Mouse (Mus musculus) frontal cortex, postnatal 10 days (tissue): ENCODE results near the gene BC028528.
"Not testable (repeated sequence)": the region's sequence is repeated elsewhere in the genome, so short reads cannot be mapped to it uniquely, and the experiment has no call there.

Experiments used
- DNase-seq, 2 experiments: peaks; one replicate each; pipeline ENCODE4 v3.0.0; 2022; ENCODE audit warnings: low spot score in 2 of 2, mixed read lengths in 1 of 2

The BC028528 gene

GRCm38 (mm10) chr3:95905146-95905939, 13.5 kb upstream of the BC028528 start:
- no peak for DNase-seq

GRCm38 (mm10) chr3:95904568-95904967, 12.8 kb upstream of the BC028528 start, which contains the start of gene Car14:
Car14 (minus strand) TSS chr3:95904691.
- DNase-seq, result no peak

GRCm38 (mm10) chr3:95903753-95904502, 12.1 kb upstream of the BC028528 start:
- DNase-seq, result no peak

- DNase-seq, result no peak
These were observed 10.8 kb upstream of the BC028528 start for GRCm38 (mm10) chr3:95902643-95903042.

- no peak for DNase-seq
These were observed 10.5 kb upstream of the BC028528 start for GRCm38 (mm10) chr3:95902373-95902625.

GRCm38 (mm10) chr3:95901616-95902372, 10.0 kb upstream of the BC028528 start:
- no peak for DNase-seq

GRCm38 (mm10) chr3:95899800-95900524, 8.2 kb upstream of the BC028528 start:
- no peak for DNase-seq

- not testable (repeated sequence) for DNase-seq
These were observed 3.7 kb upstream of the BC028528 start for GRCm38 (mm10) chr3:95895501-95895900.

GRCm38 (mm10) chr3:95894317-95895160, 2.7 kb upstream of the BC028528 start:
- peak in 1 of 2 experiments; percentile 49 for DNase-seq

- peak; percentile 95 for DNase-seq
These were observed 2.0 kb upstream of the BC028528 start, which contains the start of gene Aph1a for GRCm38 (mm10) chr3:95893606-95894316. Aph1a (plus strand) TSS chr3:95893969.

- no peak for DNase-seq
These were observed 1.3 kb upstream of the BC028528 start for GRCm38 (mm10) chr3:95893126-95893525.

- no peak for DNase-seq
These were observed 554 bp upstream of the BC028528 start for GRCm38 (mm10) chr3:95892066-95893052.

- no peak for DNase-seq
These were observed 2.1 kb downstream of the BC028528 start for GRCm38 (mm10) chr3:95889664-95890063.

- DNase-seq, result no peak
These were observed 4.2 kb downstream of the BC028528 start for GRCm38 (mm10) chr3:95887596-95887995.

- DNase-seq, result no peak
These were observed 7.4 kb downstream of the BC028528 start for GRCm38 (mm10) chr3:95884400-95884799.

GRCm38 (mm10) chr3:95882816-95883425, 8.9 kb downstream of the BC028528 start:
- DNase-seq, result peak in 1 of 2 experiments; percentile 69

- DNase-seq, result peak; percentile 95 to 97
These were observed 9.6 kb downstream of the BC028528 start, which contains the start of gene Ciart for GRCm38 (mm10) chr3:95881979-95882815. Ciart (minus strand) TSS chr3:95882251.
